Mouse (Mus musculus): ENCODE data around the gene Aoc1. TPM values are rescaled to one million over a fixed set of nuclear protein-coding genes. Genes with fewer than 3 reads are reported as not detected.

Gene Aoc1
- total RNA-seq (2021): not detected
- long read RNA-seq, experiment 1: 0 reads
- long read RNA-seq, experiment 2: 0 reads

GRCm38 (mm10) chr6:48872596-48872995 lies at the start of gene Aoc1:
TSS of gene Aoc1 (plus strand) at chr6:48872896.
- H3K27ac ChIP-seq: no peak within 1 kb of the TSS
- no peak for TF ChIP-seq CTCF (conservative IDR thresholded peaks at IDR 0.05)
- DNase-seq (ENCODE audit: low spot score in 2 of 2): no peak

GRCm38 (mm10) chr6:48825016-48825415 lies 47.7 kb upstream of the Aoc1 start:
- no peak overlapping the region for H3K27ac ChIP-seq
- no peak for TF ChIP-seq CTCF (conservative IDR thresholded peaks at IDR 0.05)
- H3K4me3 ChIP-seq: no peak overlapping the region
- no peak for DNase-seq (ENCODE audit: low spot score in 2 of 2)

More at GRCm38 (mm10) chr6:48872596-48872995, at the start of gene Aoc1:
- no peak within 1 kb of the TSS for H3K4me3 ChIP-seq

- no peak for DNase-seq (ENCODE audit: low spot score in 2 of 2)
- Histone ChIP-seq H3K4me3 (no peak overlapping the region), H3K27ac (no peak overlapping the region)
- TF ChIP-seq CTCF (conservative IDR thresholded peaks at IDR 0.05): no peak
These were observed 43.7 kb upstream of the Aoc1 start for GRCm38 (mm10) chr6:48828976-48829375.

- no peak overlapping the region for H3K4me3 ChIP-seq
- no peak overlapping the region for H3K27ac ChIP-seq
- no peak for TF ChIP-seq CTCF (conservative IDR thresholded peaks at IDR 0.05)
- no peak for DNase-seq (ENCODE audit: low spot score in 2 of 2)
These were observed 43.0 kb upstream of the Aoc1 start for GRCm38 (mm10) chr6:48829651-48830050.

GRCm38 (mm10) chr6:48830241-48830640 lies 42.5 kb upstream of the Aoc1 start:
- no peak overlapping the region for H3K27ac ChIP-seq
- no peak for TF ChIP-seq CTCF (conservative IDR thresholded peaks at IDR 0.05)
- no peak overlapping the region for H3K4me3 ChIP-seq
- DNase-seq (ENCODE audit: low spot score in 2 of 2): no peak

- no peak for TF ChIP-seq CTCF (conservative IDR thresholded peaks at IDR 0.05)
- no peak for DNase-seq (ENCODE audit: low spot score in 2 of 2)
- H3K27ac ChIP-seq: no peak overlapping the region
- H3K4me3 ChIP-seq: no peak overlapping the region
These were observed 41.6 kb upstream of the Aoc1 start for GRCm38 (mm10) chr6:48831141-48831540.

GRCm38 (mm10) chr6:48832426-48832825 lies 40.3 kb upstream of the Aoc1 start:
- no peak overlapping the region for H3K4me3 ChIP-seq
- no peak overlapping the region for H3K27ac ChIP-seq
- DNase-seq (ENCODE audit: low spot score in 2 of 2): no peak
- no peak for TF ChIP-seq CTCF (conservative IDR thresholded peaks at IDR 0.05)

GRCm38 (mm10) chr6:48833515-48833914 lies 39.2 kb upstream of the Aoc1 start:
- H3K27ac ChIP-seq: no peak overlapping the region
- no peak for DNase-seq (ENCODE audit: low spot score in 2 of 2)
- no peak for TF ChIP-seq CTCF (conservative IDR thresholded peaks at IDR 0.05)
- no peak overlapping the region for H3K4me3 ChIP-seq

- H3K4me3 ChIP-seq: no peak overlapping the region
- H3K27ac ChIP-seq: no peak overlapping the region
- TF ChIP-seq CTCF (conservative IDR thresholded peaks at IDR 0.05): no peak
- no peak for DNase-seq (ENCODE audit: low spot score in 2 of 2)
These were observed 37.5 kb upstream of the Aoc1 start for GRCm38 (mm10) chr6:48835241-48835640.

GRCm38 (mm10) chr6:48836146-48836545 lies 36.5 kb upstream of the Aoc1 start:
- no peak for DNase-seq (ENCODE audit: low spot score in 2 of 2)

GRCm38 (mm10) chr6:48837516-48837915 lies 35.2 kb upstream of the Aoc1 start:
- Histone ChIP-seq H3K4me3 (no peak overlapping the region), H3K27ac (no peak overlapping the region)
- no peak for DNase-seq (ENCODE audit: low spot score in 2 of 2)
- no peak for TF ChIP-seq CTCF (conservative IDR thresholded peaks at IDR 0.05)

More at GRCm38 (mm10) chr6:48836146-48836545, 36.5 kb upstream of the Aoc1 start:
- Histone ChIP-seq H3K4me3 (no peak overlapping the region), H3K27ac (no peak overlapping the region)
- TF ChIP-seq CTCF (conservative IDR thresholded peaks at IDR 0.05): no peak

- Histone ChIP-seq H3K4me3 (no peak overlapping the region), H3K27ac (no peak overlapping the region)
- no peak for DNase-seq (ENCODE audit: low spot score in 2 of 2)
- TF ChIP-seq CTCF (conservative IDR thresholded peaks at IDR 0.05): no peak
These were observed 34.2 kb upstream of the Aoc1 start for GRCm38 (mm10) chr6:48838321-48839080.

GRCm38 (mm10) chr6:48840371-48840969 lies 32.2 kb upstream of the Aoc1 start, which contains the start of gene Tmem176a:
TSS of gene Tmem176a (plus strand) at chr6:48840919.
- Histone ChIP-seq H3K4me3 (peak within 1 kb of the TSS; percentile 53), H3K27ac (peak within 1 kb of the TSS; percentile 86)
- TF ChIP-seq CTCF (conservative IDR thresholded peaks at IDR 0.05): no peak
- no peak for DNase-seq (ENCODE audit: low spot score in 2 of 2)
